Mouse (Mus musculus) midbrain, embryonic 13.5 days (tissue): Measurements from ENCODE around the gene Trat1. TPM values are rescaled to one million over a fixed set of nuclear protein-coding genes. Genes with fewer than 3 reads are reported as not detected.

ENCODE experiments used
- ATAC-seq: fragments of 200-750 bp; cut with Nextera tagmentation; 2 replicates; pipeline ENCODE4 v1.8.0; 2017; ENCODE audit warnings: mild to moderate bottlenecking, moderate TSS enrichment, moderate library complexity
- H3K27ac ChIP-seq: fragments of 300-500 bp; sonication (generic); 2 replicates; pipeline ENCODE4 v1.5.1; 2015; ENCODE audit warnings: inconsistent platforms, mild to moderate bottlenecking, moderate library complexity
- H3K27me3 ChIP-seq: fragments of 300-500 bp; sonication (generic); 2 replicates; pipeline ENCODE4 v1.6.1; 2015; ENCODE audit warnings: mild to moderate bottlenecking, inconsistent platforms
- H3K36me3 ChIP-seq: fragments of 300-500 bp; sonication (generic); 2 replicates; pipeline ENCODE4 v1.6.1; 2015; ENCODE audit warnings: mild to moderate bottlenecking, inconsistent platforms
- H3K4me1 ChIP-seq: fragments of 300-500 bp; sonication (generic); replicated peaks from 2 replicates; pipeline ENCODE4 v1.6.1; 2015; ENCODE audit warnings: inconsistent platforms
- H3K4me2 ChIP-seq: fragments of 300-500 bp; sonication (generic); replicated peaks from 2 replicates; pipeline ENCODE4 v1.6.1; 2015; ENCODE audit warnings: moderate library complexity, mild to moderate bottlenecking, inconsistent platforms
- H3K4me3 ChIP-seq: fragments of 300-500 bp; sonication (generic); replicated peaks from 2 replicates; pipeline ENCODE4 v1.5.1; 2015; ENCODE audit warnings: mild to moderate bottlenecking, inconsistent platforms
- H3K9ac ChIP-seq: fragments of 300-500 bp; sonication (generic); replicated peaks from 2 replicates; pipeline ENCODE4 v1.6.1; 2015; ENCODE audit warnings: mild to moderate bottlenecking, inconsistent platforms
- H3K9me3 ChIP-seq: fragments of 300-500 bp; sonication (generic); 2 replicates; pipeline ENCODE4 v1.6.1; 2016; ENCODE audit warnings: mild to moderate bottlenecking, inconsistent platforms
- WGBS: fragments of 180-500 bp; shearing (Covaris S2); methylation state at CpG from one replicate; pipeline ENCODE4 v1.1.7; 2015; 5-methylcytosine and 5-hydroxymethylcytosine counted together
- polyA plus RNA-seq: library from polyadenylated mRNA; unstranded; fragments of >200 nt; fragmentation: Nextera tagmentation; extraction: Ambion mirVana; gene quantifications from 2 replicates; pipeline ENCODE4 v1.2.1, GENCODE M21; 2015

Trat1 gene
- polyA plus RNA-seq = 0.03 TPM in 1 of 2 replicates, not detected in the other

DNA sequence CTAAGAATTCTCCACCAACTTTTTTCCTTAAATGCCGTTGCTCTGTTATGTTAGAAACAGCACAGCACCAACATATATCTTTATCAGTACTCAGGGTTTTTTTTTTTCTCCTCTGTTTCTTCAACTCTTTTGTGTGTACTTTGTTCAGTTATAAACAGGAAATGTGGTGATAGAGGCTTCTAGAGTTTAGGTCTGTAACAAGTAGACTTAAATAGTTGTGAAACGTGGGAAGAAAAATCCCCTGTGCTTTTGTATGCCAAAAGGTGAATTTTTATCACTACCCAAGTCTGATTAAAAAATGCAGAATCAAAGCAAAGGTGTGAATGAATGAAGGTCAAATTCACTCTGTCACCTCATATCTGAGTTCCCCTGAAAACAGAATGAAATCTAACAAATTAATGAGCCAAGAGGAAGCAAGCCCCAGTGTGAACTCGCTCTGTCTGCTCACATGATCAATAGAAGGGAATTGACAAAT, at the start of gene Trat1:
Gene Trat1, minus strand, starts transcription at position 51 of the 475 bp plus-strand sequence.
- WGBS = 84% methylated on average over 3 of the region's 3 CpGs
- no peak for ATAC-seq
- H3K9me3 ChIP-seq = no peaks in the 10 kb centered on the region

DNA sequence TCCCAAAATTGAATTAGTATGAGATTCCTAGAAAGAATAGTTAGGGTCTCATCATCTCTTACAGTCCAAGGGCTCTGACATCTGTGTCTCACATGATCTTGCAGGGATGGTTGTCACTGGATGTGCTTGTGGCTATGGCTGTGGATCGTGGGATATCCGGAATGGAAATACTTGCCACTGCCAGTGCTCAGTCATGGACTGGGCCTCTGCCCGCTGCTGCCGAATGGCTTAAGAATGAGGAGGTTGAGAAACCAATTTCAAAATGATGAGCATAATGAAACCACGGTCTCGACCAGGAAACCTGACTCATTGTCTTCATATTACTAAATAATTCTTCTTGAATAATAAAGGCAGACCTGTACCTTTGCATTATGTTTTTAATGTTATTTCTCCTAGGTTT, 46.7 kb upstream of the Trat1 start:
- Histone ChIP-seq H3K9me3 (no peaks in the 10 kb centered on the region), H3K27ac (no peak overlapping the region), H3K4me2 (no peak overlapping the region), H3K9ac (no peak overlapping the region), H3K4me3 (no peak overlapping the region), H3K36me3 (no peaks in the 10 kb centered on the region), H3K4me1 (no peaks in the 10 kb centered on the region), H3K27me3 (no peaks in the 10 kb centered on the region)
- WGBS = 96% methylated on average over 6 of the region's 6 CpGs
- ATAC-seq = no peak

More for the DNA sequence above, at the start of gene Trat1:
- H3K4me2 ChIP-seq = no peak within 1 kb of the TSS
- no peaks in the 10 kb centered on the region for H3K36me3 ChIP-seq
- H3K4me1 ChIP-seq = no peaks in the 10 kb centered on the region
- H3K4me3 ChIP-seq = no peak within 1 kb of the TSS
- H3K9ac ChIP-seq = no peak within 1 kb of the TSS
- no peaks in the 10 kb centered on the region for H3K27me3 ChIP-seq
- no peak within 1 kb of the TSS for H3K27ac ChIP-seq

DNA sequence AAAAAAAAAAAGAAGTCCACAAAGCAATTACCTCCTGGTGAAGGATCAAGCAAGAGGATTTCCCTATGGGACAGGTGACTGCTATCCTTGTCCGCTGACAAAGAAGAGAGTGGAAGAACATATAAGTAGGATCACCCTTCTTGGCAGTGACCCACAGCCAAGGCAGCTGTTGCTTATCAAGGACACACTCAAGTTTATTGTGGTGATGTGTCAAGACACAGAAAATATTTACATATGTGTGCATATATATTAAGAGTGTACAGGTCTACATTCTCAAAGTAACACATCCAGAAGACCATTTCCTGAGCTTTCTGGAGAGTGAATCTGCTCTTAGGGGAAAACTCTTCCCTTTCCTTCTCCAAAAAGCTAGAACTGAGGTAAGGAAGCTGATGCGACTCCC, 44.9 kb upstream of the Trat1 start, which contains the start of gene Retnlb:
Gene Retnlb, plus strand, starts transcription at position 162 of the 400 bp plus-strand sequence.
- 96% methylated on average over 2 of the region's 2 CpGs for WGBS
- H3K27me3 ChIP-seq = no peaks in the 10 kb centered on the region
- H3K9me3 ChIP-seq = no peaks in the 10 kb centered on the region
- H3K9ac ChIP-seq = no peak within 1 kb of the TSS
- H3K27ac ChIP-seq = no peak within 1 kb of the TSS
- no peak within 1 kb of the TSS for H3K4me2 ChIP-seq
- no peaks in the 10 kb centered on the region for H3K36me3 ChIP-seq
- no peak within 1 kb of the TSS for H3K4me3 ChIP-seq
- H3K4me1 ChIP-seq = no peaks in the 10 kb centered on the region
- no peak for ATAC-seq

DNA sequence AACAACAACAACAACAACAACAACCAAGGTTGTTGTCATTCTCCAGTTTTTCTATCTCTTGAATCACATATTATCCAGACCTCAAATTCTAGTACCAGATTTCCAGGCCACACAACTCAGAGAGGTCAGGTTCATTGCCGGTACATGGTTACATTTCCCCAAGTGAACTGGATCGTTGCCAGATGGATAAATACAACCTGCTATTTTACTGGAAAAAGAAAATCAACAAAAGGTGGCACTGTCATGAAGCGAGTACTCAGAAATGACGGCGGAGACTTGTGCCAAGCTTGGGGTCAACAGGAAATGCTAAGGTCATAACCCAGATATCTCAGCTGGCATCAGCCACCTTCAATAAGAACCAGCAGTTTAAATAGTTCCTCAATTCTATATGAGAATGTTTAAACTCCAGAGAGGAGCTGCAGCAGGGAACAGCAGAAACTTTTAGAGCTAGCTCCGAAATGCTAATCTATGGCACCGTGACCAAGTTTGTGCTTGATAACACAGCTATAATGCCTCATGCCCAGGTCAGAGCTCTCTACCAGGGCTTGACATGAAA, 40.1 kb upstream of the Trat1 start:
- no peaks in the 10 kb centered on the region for H3K4me1 ChIP-seq
- no peak overlapping the region for H3K9ac ChIP-seq
- no peaks in the 10 kb centered on the region for H3K27me3 ChIP-seq
- WGBS = 92% methylated on average over 7 of the region's 7 CpGs
- ATAC-seq = no peak
- no peak overlapping the region for H3K4me2 ChIP-seq
- H3K9me3 ChIP-seq = no peaks in the 10 kb centered on the region
- no peak overlapping the region for H3K4me3 ChIP-seq
- H3K36me3 ChIP-seq = no peaks in the 10 kb centered on the region
- H3K27ac ChIP-seq = no peak overlapping the region

DNA sequence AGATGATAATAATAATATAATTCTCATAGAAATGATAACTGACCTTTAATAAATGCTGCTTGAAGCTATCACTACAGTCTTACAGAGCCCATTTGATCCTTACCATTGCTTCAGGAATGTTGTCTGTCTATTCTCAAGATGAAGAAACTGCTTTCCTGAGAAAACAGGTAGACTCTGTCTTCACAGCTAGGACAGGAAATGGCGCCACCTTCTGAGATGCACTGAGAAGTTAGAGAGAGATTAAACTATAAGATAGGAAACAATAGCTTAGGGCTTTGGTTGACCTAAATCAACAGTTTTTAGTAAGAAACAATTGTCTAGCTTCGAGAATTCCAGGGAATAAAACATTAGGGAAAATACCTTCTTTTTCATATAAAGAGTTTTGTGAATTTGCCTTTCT, 37.6 kb upstream of the Trat1 start:
- Histone ChIP-seq H3K27me3 (no peaks in the 10 kb centered on the region), H3K9ac (no peak overlapping the region), H3K4me2 (no peak overlapping the region), H3K4me3 (no peak overlapping the region), H3K36me3 (no peaks in the 10 kb centered on the region), H3K4me1 (no peaks in the 10 kb centered on the region), H3K27ac (no peak overlapping the region), H3K9me3 (no peaks in the 10 kb centered on the region)
- WGBS = 58% methylated on average over 2 of the region's 2 CpGs
- ATAC-seq = no peak

DNA sequence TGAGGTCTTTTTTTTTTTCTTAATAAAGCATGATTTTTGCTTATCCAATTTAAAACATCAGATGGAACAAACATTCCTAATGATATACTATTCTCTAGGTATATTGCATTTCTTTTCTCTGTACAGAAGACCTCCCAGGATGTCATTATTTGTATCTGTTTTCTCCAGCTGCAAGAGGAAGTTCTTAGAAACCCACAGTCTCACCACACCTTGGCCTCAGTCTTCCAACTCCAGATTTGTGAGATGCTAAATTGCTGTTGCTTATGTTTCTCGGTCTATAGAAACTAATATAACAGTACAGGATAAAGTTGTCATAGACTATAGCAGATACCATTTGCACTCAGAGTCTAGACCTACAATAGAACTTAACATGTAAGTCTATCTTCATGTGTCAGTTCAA, 34.7 kb upstream of the Trat1 start:
- H3K9ac ChIP-seq = no peak overlapping the region
- H3K27me3 ChIP-seq = no peaks in the 10 kb centered on the region
- no peak overlapping the region for H3K27ac ChIP-seq
- no peaks in the 10 kb centered on the region for H3K4me1 ChIP-seq
- 89% methylated on average over 1 of the region's 1 CpGs for WGBS
- no peak overlapping the region for H3K4me3 ChIP-seq
- H3K9me3 ChIP-seq = no peaks in the 10 kb centered on the region
- no peak overlapping the region for H3K4me2 ChIP-seq
- ATAC-seq = no peak
- H3K36me3 ChIP-seq = no peaks in the 10 kb centered on the region

DNA sequence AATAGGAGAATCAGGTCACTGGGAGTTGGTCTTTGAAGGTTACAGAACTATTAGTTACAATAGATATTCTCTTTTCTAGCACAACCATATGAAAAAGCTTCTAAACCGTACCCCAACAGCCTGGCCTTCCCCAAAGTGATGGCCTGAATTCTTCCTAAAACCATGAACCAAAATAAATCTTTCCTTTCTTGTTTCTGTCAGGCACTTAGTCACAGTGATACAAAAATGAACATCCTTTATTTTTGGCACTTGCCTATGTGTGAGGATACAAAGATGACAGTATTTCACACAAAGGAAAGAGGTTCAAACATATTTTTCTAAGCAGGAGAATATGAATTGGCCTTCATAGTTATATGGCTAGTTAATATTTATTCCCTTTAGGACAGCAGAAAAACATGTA, 33.6 kb upstream of the Trat1 start:
- Histone ChIP-seq H3K36me3 (no peaks in the 10 kb centered on the region), H3K4me3 (no peak overlapping the region), H3K4me1 (no peaks in the 10 kb centered on the region), H3K9ac (no peak overlapping the region), H3K27me3 (no peaks in the 10 kb centered on the region), H3K27ac (no peak overlapping the region), H3K4me2 (no peak overlapping the region), H3K9me3 (no peaks in the 10 kb centered on the region)
- 92% methylated on average over 1 of the region's 1 CpGs for WGBS
- no peak for ATAC-seq

DNA sequence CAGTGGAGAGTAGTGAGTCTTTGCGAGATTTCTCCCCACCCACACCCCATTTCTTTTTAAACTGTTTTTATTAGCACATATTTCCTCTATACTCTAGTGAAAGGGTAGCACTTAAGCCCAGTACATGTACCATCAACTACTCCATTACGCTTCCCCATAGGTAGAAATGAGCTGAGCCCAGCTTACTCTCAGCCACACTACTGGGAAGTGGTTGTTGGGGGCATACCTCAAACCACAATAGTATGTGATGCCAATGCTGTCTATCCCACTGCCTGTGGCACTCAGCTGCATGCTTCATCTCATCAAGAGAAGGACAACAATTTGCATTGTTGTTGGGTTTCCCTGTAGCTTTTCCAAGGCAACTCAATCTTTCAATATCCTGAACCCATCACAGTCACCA, 29.1 kb upstream of the Trat1 start:
- H3K9me3 ChIP-seq = no peaks in the 10 kb centered on the region
- H3K4me1 ChIP-seq = no peaks in the 10 kb centered on the region
- H3K27me3 ChIP-seq = no peaks in the 10 kb centered on the region
- no peak overlapping the region for H3K4me3 ChIP-seq
- no peak overlapping the region for H3K4me2 ChIP-seq
- H3K9ac ChIP-seq = no peak overlapping the region
- 93% methylated on average over 2 of the region's 2 CpGs for WGBS
- no peak overlapping the region for H3K27ac ChIP-seq
- H3K36me3 ChIP-seq = no peaks in the 10 kb centered on the region
- ATAC-seq = no peak

DNA sequence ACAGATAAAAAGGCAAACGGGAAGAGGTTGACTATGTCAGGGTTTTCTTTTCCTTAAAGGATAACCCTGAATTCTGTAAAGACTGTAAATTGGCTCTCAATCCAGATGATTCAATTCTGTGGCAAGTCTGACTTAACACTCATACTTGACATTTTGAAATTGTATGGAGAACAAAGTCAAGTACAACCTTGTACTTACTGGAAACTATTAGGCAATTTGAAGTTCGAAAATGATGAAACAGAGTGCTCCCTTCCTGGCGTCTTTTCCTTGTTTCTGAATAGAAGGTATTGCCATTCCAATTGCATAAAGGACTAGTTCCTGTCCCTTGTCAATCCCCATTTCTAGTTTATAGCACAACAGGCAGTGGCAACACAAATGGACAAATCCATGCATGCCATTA, 27.6 kb upstream of the Trat1 start:
- no peak for ATAC-seq
- Histone ChIP-seq H3K27ac (no peak overlapping the region), H3K9me3 (no peaks in the 10 kb centered on the region), H3K9ac (no peak overlapping the region), H3K4me3 (no peak overlapping the region), H3K4me1 (no peaks in the 10 kb centered on the region), H3K36me3 (no peaks in the 10 kb centered on the region), H3K27me3 (no peaks in the 10 kb centered on the region), H3K4me2 (no peak overlapping the region)
- 83% methylated on average over 3 of the region's 3 CpGs for WGBS

DNA sequence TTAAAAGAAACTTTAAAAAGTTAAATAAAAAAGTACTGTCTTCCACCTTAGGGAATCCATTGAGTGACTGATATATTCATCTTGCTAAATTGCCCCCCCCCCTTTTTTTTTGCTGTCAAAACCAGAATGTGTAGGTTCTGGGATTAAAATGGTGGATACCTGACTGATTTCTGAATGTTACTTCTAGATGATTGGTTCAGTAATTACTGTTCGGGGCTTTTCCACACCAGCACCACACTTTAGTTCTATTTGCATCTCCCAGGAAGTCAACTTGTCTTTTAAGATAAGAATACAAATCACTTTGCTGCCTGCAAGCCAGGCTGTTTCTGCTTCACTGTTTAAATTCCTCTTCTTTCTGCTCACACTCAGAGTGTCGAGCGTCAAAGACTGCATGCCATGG, 26.5 kb upstream of the Trat1 start:
- no peaks in the 10 kb centered on the region for H3K4me1 ChIP-seq
- H3K36me3 ChIP-seq = no peaks in the 10 kb centered on the region
- 84% methylated on average over 3 of the region's 3 CpGs for WGBS
- H3K27me3 ChIP-seq = no peaks in the 10 kb centered on the region
- no peak overlapping the region for H3K4me3 ChIP-seq
- H3K4me2 ChIP-seq = no peak overlapping the region
- no peak for ATAC-seq
- H3K9ac ChIP-seq = no peak overlapping the region
- no peak overlapping the region for H3K27ac ChIP-seq
- H3K9me3 ChIP-seq = no peaks in the 10 kb centered on the region

DNA sequence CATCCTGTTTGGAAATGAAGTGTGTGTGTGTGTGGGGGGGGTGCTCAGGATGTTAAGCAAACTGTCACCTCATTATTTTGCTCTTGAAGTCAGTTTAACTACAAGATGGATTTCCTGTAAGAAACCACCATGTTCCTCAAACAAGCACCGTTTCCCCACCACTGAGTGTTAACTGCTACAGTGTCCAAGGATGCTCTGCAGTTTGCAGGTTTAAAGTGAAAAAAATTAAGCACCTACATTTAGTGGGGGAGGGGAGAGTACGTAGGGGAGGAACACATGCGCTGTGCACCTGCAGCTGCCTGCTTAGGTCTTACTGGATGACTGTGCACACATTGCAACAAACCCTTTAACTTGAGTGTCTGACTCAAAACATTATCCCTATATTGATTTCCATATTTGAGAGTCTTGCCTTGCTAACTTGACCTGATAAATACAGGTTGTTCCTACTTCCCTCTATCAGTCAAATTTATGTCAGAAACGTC, 16.9 kb upstream of the Trat1 start:
- H3K9ac ChIP-seq = no peak overlapping the region
- H3K27me3 ChIP-seq = no peaks in the 10 kb centered on the region
- H3K9me3 ChIP-seq = no peaks in the 10 kb centered on the region
- 89% methylated on average over 4 of the region's 4 CpGs for WGBS
- H3K27ac ChIP-seq = no peak overlapping the region
- no peak overlapping the region for H3K4me3 ChIP-seq
- H3K4me1 ChIP-seq = no peaks in the 10 kb centered on the region
- no peaks in the 10 kb centered on the region for H3K36me3 ChIP-seq
- no peak overlapping the region for H3K4me2 ChIP-seq
- no peak for ATAC-seq

DNA sequence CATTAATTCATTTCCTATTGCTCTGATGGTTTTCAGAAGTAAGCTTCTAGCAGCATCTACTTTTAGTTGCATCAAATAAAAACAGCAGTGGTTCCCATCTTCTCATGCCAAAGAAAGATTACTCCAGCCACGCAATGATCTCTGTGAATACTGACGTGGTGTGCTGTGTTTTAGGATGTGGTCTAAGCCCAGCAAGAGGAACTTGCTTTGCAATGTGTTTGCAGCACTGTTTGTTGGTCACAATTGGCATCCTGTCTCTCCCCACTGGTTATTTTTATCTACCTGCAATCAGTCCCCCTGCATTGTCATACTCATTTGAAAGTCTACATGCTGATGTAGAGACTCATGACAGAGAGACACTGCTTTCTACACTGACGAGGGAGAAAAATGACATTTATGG, 14.4 kb upstream of the Trat1 start:
- no peak for ATAC-seq
- H3K27me3 ChIP-seq = no peaks in the 10 kb centered on the region
- H3K4me1 ChIP-seq = no peaks in the 10 kb centered on the region
- H3K4me3 ChIP-seq = no peak overlapping the region
- WGBS = 86% methylated on average over 3 of the region's 3 CpGs
- H3K9ac ChIP-seq = no peak overlapping the region
- no peak overlapping the region for H3K27ac ChIP-seq
- no peak overlapping the region for H3K4me2 ChIP-seq
- no peaks in the 10 kb centered on the region for H3K9me3 ChIP-seq
- H3K36me3 ChIP-seq = no peaks in the 10 kb centered on the region

DNA sequence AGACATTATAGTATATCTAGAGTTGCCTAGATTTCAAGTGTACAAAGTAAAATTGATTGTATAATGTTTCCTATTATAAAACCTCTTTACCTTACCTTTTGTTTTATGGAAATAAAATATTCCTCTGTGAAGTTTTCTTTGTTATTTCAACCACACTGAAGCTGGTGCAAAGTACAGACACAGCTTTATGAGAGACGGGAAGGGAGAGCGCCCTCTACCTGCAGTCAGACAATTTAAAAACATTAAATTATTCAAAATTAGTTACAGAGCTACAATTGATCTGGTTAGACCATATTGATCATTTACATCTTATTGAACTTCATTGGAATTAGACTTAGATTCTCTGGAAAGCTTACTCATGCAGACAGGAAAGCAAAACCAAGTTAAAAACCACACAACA, 5.4 kb upstream of the Trat1 start:
- Histone ChIP-seq H3K4me3 (no peak overlapping the region), H3K9ac (no peak overlapping the region), H3K9me3 (no peaks in the 10 kb centered on the region), H3K4me2 (no peak overlapping the region), H3K27me3 (no peaks in the 10 kb centered on the region), H3K4me1 (no peaks in the 10 kb centered on the region), H3K36me3 (no peaks in the 10 kb centered on the region), H3K27ac (no peak overlapping the region)
- WGBS = 59% methylated on average over 2 of the region's 2 CpGs
- no peak for ATAC-seq
